Mouse (Mus musculus): ENCODE results near the gene Ngrn. TPM values are rescaled to one million over a fixed set of nuclear protein-coding genes. Genes with fewer than 3 reads are reported as not detected.
A peak's percentile ranks its signal among the peaks of the same experiment; 100 is the strongest.

The Ngrn gene
- polyA plus RNA-seq, 1 experiment from 2014 or later: 52.2 TPM

DNA sequence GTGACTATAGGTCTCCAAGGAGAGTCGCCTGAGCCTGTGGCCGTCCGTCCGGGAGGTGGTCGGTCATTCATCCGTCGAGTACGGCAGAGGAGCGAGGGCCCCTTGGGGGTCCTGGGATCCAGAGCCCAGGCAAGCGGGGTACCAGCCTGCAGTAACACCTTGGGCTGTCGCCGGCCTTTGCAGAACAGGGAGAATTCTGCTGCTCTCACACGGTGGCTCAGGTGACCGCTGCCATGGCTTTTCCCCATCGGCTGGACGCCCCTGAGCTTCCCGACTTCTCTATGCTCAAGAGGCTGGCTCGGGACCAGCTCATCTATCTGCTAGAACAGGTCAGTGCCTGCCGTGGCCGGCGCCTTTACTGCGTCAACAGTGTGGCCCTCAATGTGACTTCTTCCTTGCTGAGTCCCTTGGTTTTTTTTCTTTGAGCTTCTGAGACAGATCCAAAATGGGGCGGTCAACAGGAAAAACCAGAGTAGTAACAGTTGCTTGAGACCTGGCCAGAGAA lies 8.8 kb downstream of the Ngrn start:
- H3K9me3 ChIP-seq (replicated peaks; ENCODE audit: control insufficient read depth, low read length): peaks cover 7% of the 10 kb centered on the region
- WGBS: 1% methylated on average over 23 of the region's 23 CpGs
- peak overlapping the region; percentile 81 for H3K9ac ChIP-seq (ENCODE audit: low read length)
- H3K36me3 ChIP-seq (ENCODE audit: control insufficient read depth, insufficient read depth, low read length): peaks cover 28% of the 10 kb centered on the region
- peak overlapping the region; percentile 46 for H3K27ac ChIP-seq (ENCODE audit: low read length)
- no peaks in the 10 kb centered on the region for H3K27me3 ChIP-seq (ENCODE audit: control insufficient read depth, insufficient read depth, low read length)
- peak overlapping the region; percentile 73 for H3K4me3 ChIP-seq (replicated peaks; ENCODE audit: low read length)
- peak overlapping the region; percentile 68 for H3K4me2 ChIP-seq (ENCODE audit: low read depth, low read length)
- H3K4me1 ChIP-seq (ENCODE audit: control insufficient read depth, insufficient read depth, low read length): 0 out of 2 replicates have a peak, but pooled peaks cover 4% of the 10 kb centered on the region
- ATAC-seq (ENCODE audit: insufficient read depth, low FRiP score): peak; percentile 16; the same call in 1 of the 2 replicates

DNA sequence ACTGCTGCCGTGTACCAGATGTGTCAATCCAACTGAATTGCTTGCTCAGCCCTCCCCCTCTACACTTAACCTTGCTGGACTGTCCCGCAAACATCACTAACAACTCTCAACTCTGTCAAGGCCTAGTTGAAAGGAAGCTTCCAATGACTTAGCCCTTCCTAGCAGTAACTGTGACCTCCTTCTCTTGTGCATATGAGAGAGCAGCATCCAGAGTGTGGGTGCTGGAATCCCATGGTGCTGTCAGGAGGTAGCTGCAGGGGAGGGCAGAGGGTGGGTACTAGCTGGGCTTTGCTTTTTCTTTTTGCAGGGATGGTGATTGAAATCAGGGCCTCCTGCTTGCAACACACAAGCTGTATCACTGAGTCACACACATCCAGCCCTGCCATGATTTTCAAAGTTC lies 12.4 kb downstream of the Ngrn start:
- Histone ChIP-seq H3K4me2 (ENCODE audit: low read depth, low read length) (no peak overlapping the region), H3K9ac (ENCODE audit: low read length) (no peak overlapping the region), H3K4me3 (replicated peaks; ENCODE audit: low read length) (no peak overlapping the region), H3K9me3 (replicated peaks; ENCODE audit: control insufficient read depth, low read length) (peaks cover 8% of the 10 kb centered on the region), H3K27ac (ENCODE audit: low read length) (no peak overlapping the region), H3K4me1 (ENCODE audit: control insufficient read depth, insufficient read depth, low read length) (0 out of 2 replicates have a peak, but pooled peaks cover 4% of the 10 kb centered on the region), H3K27me3 (ENCODE audit: control insufficient read depth, insufficient read depth, low read length) (no peaks in the 10 kb centered on the region), H3K36me3 (ENCODE audit: control insufficient read depth, insufficient read depth, low read length) (peaks cover 32% of the 10 kb centered on the region)
- ATAC-seq (ENCODE audit: insufficient read depth, low FRiP score): no peak
- WGBS: 84% methylated on average over 2 of the region's 2 CpGs

GRCm38 (mm10) chr7:80276374-80276773 lies 15.4 kb downstream of the Ngrn start:
- H3K27ac ChIP-seq (ENCODE audit: low read length): no peak overlapping the region
- WGBS: 97% methylated on average over 4 of the region's 4 CpGs
- no peak overlapping the region for H3K4me2 ChIP-seq (ENCODE audit: low read depth, low read length)
- H3K9me3 ChIP-seq (replicated peaks; ENCODE audit: control insufficient read depth, low read length): peaks cover 8% of the 10 kb centered on the region
- H3K27me3 ChIP-seq (ENCODE audit: control insufficient read depth, insufficient read depth, low read length): no peaks in the 10 kb centered on the region
- no peak for ATAC-seq (ENCODE audit: insufficient read depth, low FRiP score)
- no peak overlapping the region for H3K9ac ChIP-seq (ENCODE audit: low read length)
- no peaks in the 10 kb centered on the region for H3K4me1 ChIP-seq (ENCODE audit: control insufficient read depth, insufficient read depth, low read length)
- peaks cover 32% of the 10 kb centered on the region for H3K36me3 ChIP-seq (ENCODE audit: control insufficient read depth, insufficient read depth, low read length)
- no peak overlapping the region for H3K4me3 ChIP-seq (replicated peaks; ENCODE audit: low read length)

DNA sequence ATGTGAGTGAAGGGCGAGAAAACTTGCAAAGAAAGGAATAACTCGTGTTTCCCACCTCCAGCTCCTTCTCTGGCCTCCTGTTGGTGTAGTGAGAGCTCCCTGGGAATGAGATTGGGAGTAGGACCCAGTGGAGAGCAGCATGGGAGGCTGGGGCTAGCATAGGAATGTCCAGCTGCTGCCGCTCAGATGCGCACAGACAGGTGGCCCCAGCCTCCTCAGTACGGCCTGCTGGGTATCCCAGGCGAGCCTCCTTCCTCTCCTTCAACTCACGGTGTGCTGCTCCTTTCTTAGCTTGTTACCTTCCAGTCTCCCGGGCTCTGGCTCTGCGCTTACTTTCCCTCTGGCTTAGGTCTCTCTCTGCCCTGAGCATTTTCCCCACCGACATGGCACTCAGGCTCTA lies 19.0 kb downstream of the Ngrn start:
- Histone ChIP-seq H3K4me2 (ENCODE audit: low read depth, low read length) (no peak overlapping the region), H3K27ac (ENCODE audit: low read length) (no peak overlapping the region), H3K36me3 (ENCODE audit: control insufficient read depth, insufficient read depth, low read length) (peaks cover 20% of the 10 kb centered on the region), H3K4me3 (replicated peaks; ENCODE audit: low read length) (no peak overlapping the region), H3K9ac (ENCODE audit: low read length) (no peak overlapping the region), H3K4me1 (ENCODE audit: control insufficient read depth, insufficient read depth, low read length) (no peaks in the 10 kb centered on the region), H3K27me3 (ENCODE audit: control insufficient read depth, insufficient read depth, low read length) (no peaks in the 10 kb centered on the region), H3K9me3 (replicated peaks; ENCODE audit: control insufficient read depth, low read length) (no peaks in the 10 kb centered on the region; the same call in 1 of the 2 replicates)
- ATAC-seq (ENCODE audit: insufficient read depth, low FRiP score): no peak
- 83% methylated on average over 10 of the region's 10 CpGs for WGBS

DNA sequence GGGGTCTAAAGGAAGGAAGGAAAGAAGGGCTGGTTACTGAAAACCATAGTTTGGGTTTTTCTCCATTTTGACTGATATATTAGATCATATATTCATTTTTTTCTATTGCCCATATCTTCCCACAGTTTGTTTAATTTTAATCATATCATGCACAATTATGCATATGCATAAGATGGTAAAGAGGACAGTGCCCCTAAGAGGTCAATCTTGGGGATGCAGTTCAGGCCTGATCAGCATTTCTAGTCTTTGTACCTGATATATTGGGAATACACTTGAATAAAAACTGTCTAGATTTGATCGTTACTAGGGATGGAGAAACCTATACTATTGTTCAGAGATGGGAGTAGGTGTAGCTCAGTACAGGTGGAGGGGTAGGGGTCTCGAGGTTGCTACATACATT lies 20.0 kb downstream of the Ngrn start:
- WGBS: 85% methylated on average over 2 of the region's 2 CpGs
- Histone ChIP-seq H3K9ac (ENCODE audit: low read length) (no peak overlapping the region), H3K4me3 (replicated peaks; ENCODE audit: low read length) (no peak overlapping the region), H3K27me3 (ENCODE audit: control insufficient read depth, insufficient read depth, low read length) (no peaks in the 10 kb centered on the region), H3K4me2 (ENCODE audit: low read depth, low read length) (no peak overlapping the region), H3K27ac (ENCODE audit: low read length) (no peak overlapping the region), H3K9me3 (replicated peaks; ENCODE audit: control insufficient read depth, low read length) (no peaks in the 10 kb centered on the region), H3K4me1 (ENCODE audit: control insufficient read depth, insufficient read depth, low read length) (no peaks in the 10 kb centered on the region), H3K36me3 (ENCODE audit: control insufficient read depth, insufficient read depth, low read length) (peaks cover 17% of the 10 kb centered on the region; the same call in 1 of the 2 replicates)
- ATAC-seq (ENCODE audit: insufficient read depth, low FRiP score): no peak

DNA sequence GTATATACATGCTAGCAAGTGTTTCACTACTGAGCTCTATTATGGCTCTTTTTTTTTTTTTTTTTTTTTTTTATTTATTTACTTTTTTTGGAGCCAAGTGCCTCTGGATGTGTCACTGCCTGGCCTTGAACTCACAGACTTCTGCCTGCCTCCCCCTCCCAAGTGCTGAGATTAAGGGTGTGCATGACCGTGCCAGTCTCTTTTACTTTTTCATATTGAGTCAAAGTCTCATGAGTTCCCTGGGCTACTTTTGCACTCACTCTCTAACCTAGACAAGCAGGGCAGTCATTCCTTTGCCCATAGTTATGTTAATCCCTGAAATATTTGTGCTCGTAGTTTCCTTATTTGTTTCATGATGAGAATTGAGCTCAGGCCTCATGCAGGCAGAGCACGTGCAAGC lies 20.6 kb downstream of the Ngrn start:
- Histone ChIP-seq H3K36me3 (ENCODE audit: control insufficient read depth, insufficient read depth, low read length) (peaks cover 11% of the 10 kb centered on the region; the same call in 1 of the 2 replicates), H3K4me2 (ENCODE audit: low read depth, low read length) (no peak overlapping the region), H3K27ac (ENCODE audit: low read length) (no peak overlapping the region), H3K27me3 (ENCODE audit: control insufficient read depth, insufficient read depth, low read length) (no peaks in the 10 kb centered on the region), H3K9ac (ENCODE audit: low read length) (no peak overlapping the region), H3K9me3 (replicated peaks; ENCODE audit: control insufficient read depth, low read length) (no peaks in the 10 kb centered on the region), H3K4me1 (ENCODE audit: control insufficient read depth, insufficient read depth, low read length) (no peaks in the 10 kb centered on the region), H3K4me3 (replicated peaks; ENCODE audit: low read length) (no peak overlapping the region)
- WGBS: 89% methylated on average over 3 of the region's 3 CpGs
- ATAC-seq (ENCODE audit: insufficient read depth, low FRiP score): no peak

- Histone ChIP-seq H3K36me3 (ENCODE audit: control insufficient read depth, insufficient read depth, low read length) (0 out of 2 replicates have a peak, but pooled peaks cover 9% of the 10 kb centered on the region), H3K9ac (ENCODE audit: low read length) (no peak overlapping the region), H3K27ac (ENCODE audit: low read length) (no peak overlapping the region), H3K9me3 (replicated peaks; ENCODE audit: control insufficient read depth, low read length) (no peaks in the 10 kb centered on the region), H3K27me3 (ENCODE audit: control insufficient read depth, insufficient read depth, low read length) (no peaks in the 10 kb centered on the region), H3K4me3 (replicated peaks; ENCODE audit: low read length) (no peak overlapping the region), H3K4me2 (ENCODE audit: low read depth, low read length) (no peak overlapping the region), H3K4me1 (ENCODE audit: control insufficient read depth, insufficient read depth, low read length) (no peaks in the 10 kb centered on the region)
- 80% methylated on average over 3 of the region's 3 CpGs for WGBS
- no peak for ATAC-seq (ENCODE audit: insufficient read depth, low FRiP score)
Observed at GRCm38 (mm10) chr7:80283226-80283918, 22.4 kb downstream of the Ngrn start.

- Histone ChIP-seq H3K4me1 (ENCODE audit: control insufficient read depth, insufficient read depth, low read length) (no peaks in the 10 kb centered on the region), H3K27ac (ENCODE audit: low read length) (no peak overlapping the region), H3K4me2 (ENCODE audit: low read depth, low read length) (no peak overlapping the region), H3K4me3 (replicated peaks; ENCODE audit: low read length) (no peak overlapping the region), H3K9me3 (replicated peaks; ENCODE audit: control insufficient read depth, low read length) (no peaks in the 10 kb centered on the region), H3K9ac (ENCODE audit: low read length) (no peak overlapping the region), H3K27me3 (ENCODE audit: control insufficient read depth, insufficient read depth, low read length) (no peaks in the 10 kb centered on the region), H3K36me3 (ENCODE audit: control insufficient read depth, insufficient read depth, low read length) (0 out of 2 replicates have a peak, but pooled peaks cover 9% of the 10 kb centered on the region)
- ATAC-seq (ENCODE audit: insufficient read depth, low FRiP score): no peak
- WGBS: 76% methylated on average over 5 of the region's 5 CpGs
Observed at GRCm38 (mm10) chr7:80284391-80284790, 23.4 kb downstream of the Ngrn start.

GRCm38 (mm10) chr7:80285725-80286124 lies 24.7 kb downstream of the Ngrn start:
- H3K27me3 ChIP-seq (ENCODE audit: control insufficient read depth, insufficient read depth, low read length): no peaks in the 10 kb centered on the region
- ATAC-seq (ENCODE audit: insufficient read depth, low FRiP score): no peak
- 0 out of 2 replicates have a peak, but pooled peaks cover 9% of the 10 kb centered on the region for H3K36me3 ChIP-seq (ENCODE audit: control insufficient read depth, insufficient read depth, low read length)
- no peak overlapping the region for H3K27ac ChIP-seq (ENCODE audit: low read length)
- no peak overlapping the region for H3K9ac ChIP-seq (ENCODE audit: low read length)
- 92% methylated on average over 6 of the region's 6 CpGs for WGBS
- H3K4me3 ChIP-seq (replicated peaks; ENCODE audit: low read length): no peak overlapping the region
- H3K9me3 ChIP-seq (replicated peaks; ENCODE audit: control insufficient read depth, low read length): no peaks in the 10 kb centered on the region
- H3K4me2 ChIP-seq (ENCODE audit: low read depth, low read length): no peak overlapping the region
- H3K4me1 ChIP-seq (ENCODE audit: control insufficient read depth, insufficient read depth, low read length): no peaks in the 10 kb centered on the region
